Mouse (Mus musculus): Measurements from ENCODE around the gene Frg2f1.

DNA sequence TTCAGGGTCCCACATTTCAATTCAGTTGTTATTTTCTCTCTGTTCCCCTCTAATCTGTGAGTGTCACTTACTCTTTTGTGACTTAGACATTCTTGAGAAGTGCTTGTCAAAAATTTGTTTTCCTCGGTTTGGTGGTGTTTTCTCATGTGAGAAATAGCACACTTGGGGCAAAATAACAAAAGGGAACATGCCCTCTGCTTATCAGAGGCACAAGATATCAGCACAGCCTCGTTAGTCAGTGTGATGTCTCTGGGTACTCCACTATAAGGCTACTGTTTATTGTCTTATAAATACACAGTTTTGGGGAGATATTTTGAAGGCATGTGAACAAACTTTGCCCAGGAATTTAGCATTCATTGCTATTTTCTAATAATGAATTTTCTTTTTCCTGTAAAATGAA lies 35.2 kb upstream of the Frg2f1 start:
- TF ChIP-seq EP300 (IDR thresholded peaks at IDR 0.05; ENCODE audit: low read depth) (no peak), CTCF (IDR thresholded peaks at IDR 0.05; ENCODE audit: low read depth) (no peak)

Data from liver, embryonic 14.5 days (tissue).